Mouse (Mus musculus): Measurements from ENCODE around the gene Dtx3. TPM values are rescaled to one million over a fixed set of nuclear protein-coding genes. Genes with fewer than 3 reads are reported as not detected.

Dtx3 gene
- total RNA-seq (2014; rRNA removed; ENCODE audit: low replicate concordance), result 44.4 and 64.1 TPM in 2 replicates
- polyA plus RNA-seq (2015; fragmentation: Nextera tagmentation; extraction: Ambion mirVana), result 28.8 and 30.0 TPM in 2 replicates

DNA sequence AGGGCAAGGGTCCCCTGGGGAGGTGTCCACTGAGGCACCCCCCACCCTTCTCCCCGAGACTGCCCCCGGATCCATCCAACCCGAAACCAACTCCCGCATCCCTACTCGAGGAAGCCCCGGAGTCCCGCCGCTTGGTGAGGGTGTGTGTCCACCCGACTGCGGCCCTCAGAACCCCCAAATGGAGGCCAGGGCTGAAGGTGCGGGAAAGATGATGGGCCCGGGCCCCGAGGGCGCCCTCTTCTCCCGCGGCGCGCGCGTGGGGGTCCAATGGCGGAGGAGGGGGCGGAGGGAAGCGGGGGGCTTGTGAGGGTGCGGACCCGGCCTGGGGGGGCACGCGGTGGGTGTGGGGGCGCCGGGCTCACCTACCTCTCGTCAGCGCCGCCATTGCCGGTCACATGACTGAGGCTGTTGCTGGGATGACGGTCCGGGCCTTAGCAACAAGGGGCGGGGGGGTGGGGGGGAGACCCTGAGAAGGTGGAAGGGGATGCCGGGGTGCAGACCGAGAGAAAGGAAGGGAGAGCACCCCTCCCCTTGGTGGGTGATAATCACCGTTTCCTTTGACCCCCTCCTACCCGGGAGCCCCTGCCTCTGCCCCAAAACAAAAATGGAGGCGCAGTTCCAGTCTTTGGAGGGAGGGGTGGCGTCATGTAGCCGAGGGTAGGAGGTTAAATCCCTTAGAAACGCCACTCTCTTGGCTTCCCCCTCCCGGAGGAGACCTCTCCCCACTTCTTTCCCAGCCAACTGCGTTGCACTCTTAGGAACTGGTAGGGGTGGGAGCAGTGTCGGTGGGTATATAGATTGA is at the start of gene Dtx3:
Gene Dtx3 (minus strand): TSS at position 401 of the 802 bp plus-strand sequence.
- Histone ChIP-seq H3K4me3 (ENCODE audit: low read depth, low read length) (peak within 1 kb of the TSS; percentile 98), H3K4me2 (ENCODE audit: low read depth, low read length) (peak within 1 kb of the TSS; percentile 99), H3K9ac (replicated peaks; ENCODE audit: low read depth, low read length) (peak within 1 kb of the TSS; percentile 86), H3K4me1 (ENCODE audit: control insufficient read depth, insufficient read depth) (peaks cover 14% of the 10 kb centered on the region), H3K36me3 (replicated peaks; ENCODE audit: control insufficient read depth, insufficient read depth, low read length) (peaks cover 21% of the 10 kb centered on the region), H3K27me3 (ENCODE audit: control insufficient read depth, insufficient read depth, low read length) (no peaks in the 10 kb centered on the region), H3K9me3 (replicated peaks; ENCODE audit: control insufficient read depth, low read length) (no peaks in the 10 kb centered on the region), H3K27ac (ENCODE audit: low read depth) (peak within 1 kb of the TSS; percentile 94)
- WGBS, result under 1% methylated on average over 42 of the region's 47 CpGs
- no peak for TF ChIP-seq CTCF (IDR thresholded peaks at IDR 0.05; ENCODE audit: low read depth)
- no peak for TF ChIP-seq EP300 (IDR thresholded peaks at IDR 0.05; ENCODE audit: low read depth)
- DNase-seq (ENCODE audit: low spot score), result peak; percentile 45
- ATAC-seq (ENCODE audit: insufficient read depth, low read depth), result peak; percentile 52

- TF ChIP-seq EP300 (IDR thresholded peaks at IDR 0.05; ENCODE audit: low read depth), result no peak
- peaks cover 20% of the 10 kb centered on the region; the same call in 1 of the 2 replicates for H3K27me3 ChIP-seq (ENCODE audit: control insufficient read depth, insufficient read depth, low read length)
Observed at GRCm38 (mm10) chr10:127238241-127238824, 42.8 kb upstream of the Dtx3 start.

GRCm38 (mm10) chr10:127236541-127236940 is 41.0 kb upstream of the Dtx3 start:
- H3K9me3 ChIP-seq (replicated peaks; ENCODE audit: control insufficient read depth, low read length), result no peaks in the 10 kb centered on the region
- H3K4me2 ChIP-seq (ENCODE audit: low read depth, low read length), result no peak overlapping the region
- no peak overlapping the region for H3K4me3 ChIP-seq (ENCODE audit: low read depth, low read length)
- no peak for TF ChIP-seq CTCF (IDR thresholded peaks at IDR 0.05; ENCODE audit: low read depth)
- no peak for TF ChIP-seq EP300 (IDR thresholded peaks at IDR 0.05; ENCODE audit: low read depth)
- DNase-seq (ENCODE audit: low spot score), result no peak
- peaks cover 20% of the 10 kb centered on the region; the same call in 1 of the 2 replicates for H3K27me3 ChIP-seq (ENCODE audit: control insufficient read depth, insufficient read depth, low read length)
- H3K27ac ChIP-seq (ENCODE audit: low read depth), result no peak overlapping the region
- H3K9ac ChIP-seq (replicated peaks; ENCODE audit: low read depth, low read length), result no peak overlapping the region
- no peaks in the 10 kb centered on the region for H3K4me1 ChIP-seq (ENCODE audit: control insufficient read depth, insufficient read depth)
- ATAC-seq (ENCODE audit: insufficient read depth, low read depth), result no peak
- WGBS, result 49% methylated on average over 9 of the region's 9 CpGs
- H3K36me3 ChIP-seq (replicated peaks; ENCODE audit: control insufficient read depth, insufficient read depth, low read length), result no peaks in the 10 kb centered on the region

More at GRCm38 (mm10) chr10:127238241-127238824, 42.8 kb upstream of the Dtx3 start:
- 68% methylated on average over 18 of the region's 18 CpGs for WGBS
- no peak overlapping the region for H3K27ac ChIP-seq (ENCODE audit: low read depth)
- H3K9me3 ChIP-seq (replicated peaks; ENCODE audit: control insufficient read depth, low read length), result no peaks in the 10 kb centered on the region
- no peak overlapping the region for H3K9ac ChIP-seq (replicated peaks; ENCODE audit: low read depth, low read length)
- H3K4me2 ChIP-seq (ENCODE audit: low read depth, low read length), result no peak overlapping the region
- H3K4me1 ChIP-seq (ENCODE audit: control insufficient read depth, insufficient read depth), result no peaks in the 10 kb centered on the region
- DNase-seq (ENCODE audit: low spot score) (no peak), ATAC-seq (ENCODE audit: insufficient read depth, low read depth) (no peak)
- no peaks in the 10 kb centered on the region for H3K36me3 ChIP-seq (replicated peaks; ENCODE audit: control insufficient read depth, insufficient read depth, low read length)
- H3K4me3 ChIP-seq (ENCODE audit: low read depth, low read length), result no peak overlapping the region

DNA sequence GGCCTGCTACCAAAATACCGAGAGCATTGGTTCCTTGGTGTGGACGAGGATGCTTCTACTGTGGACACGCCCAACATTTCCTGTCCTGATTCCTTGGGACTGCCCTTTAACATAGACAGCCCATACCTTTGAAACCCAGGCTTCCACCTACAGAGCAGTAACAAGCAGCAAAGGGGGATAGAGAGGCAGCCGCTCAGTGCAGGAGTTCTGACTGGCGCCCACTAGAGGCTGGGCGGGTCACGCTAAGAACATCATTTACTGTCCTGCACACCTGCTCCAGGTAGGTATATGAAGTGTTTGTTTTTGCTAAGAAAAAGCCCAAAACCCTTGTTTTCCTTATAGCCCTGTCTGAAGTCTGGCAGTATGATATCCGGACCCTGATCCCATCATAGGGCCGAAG is 37.6 kb upstream of the Dtx3 start:
- Histone ChIP-seq H3K4me1 (ENCODE audit: control insufficient read depth, insufficient read depth) (no peaks in the 10 kb centered on the region), H3K36me3 (replicated peaks; ENCODE audit: control insufficient read depth, insufficient read depth, low read length) (no peaks in the 10 kb centered on the region), H3K4me2 (ENCODE audit: low read depth, low read length) (no peak overlapping the region), H3K9ac (replicated peaks; ENCODE audit: low read depth, low read length) (no peak overlapping the region), H3K4me3 (ENCODE audit: low read depth, low read length) (no peak overlapping the region), H3K27me3 (ENCODE audit: control insufficient read depth, insufficient read depth, low read length) (peaks cover 21% of the 10 kb centered on the region; the same call in 1 of the 2 replicates), H3K27ac (ENCODE audit: low read depth) (no peak overlapping the region), H3K9me3 (replicated peaks; ENCODE audit: control insufficient read depth, low read length) (no peaks in the 10 kb centered on the region)
- 74% methylated on average over 9 of the region's 9 CpGs for WGBS
- ATAC-seq (ENCODE audit: insufficient read depth, low read depth), result no peak
- DNase-seq (ENCODE audit: low spot score), result no peak
- TF ChIP-seq EP300 (IDR thresholded peaks at IDR 0.05; ENCODE audit: low read depth), result no peak
- TF ChIP-seq CTCF (IDR thresholded peaks at IDR 0.05; ENCODE audit: low read depth), result no peak

DNA sequence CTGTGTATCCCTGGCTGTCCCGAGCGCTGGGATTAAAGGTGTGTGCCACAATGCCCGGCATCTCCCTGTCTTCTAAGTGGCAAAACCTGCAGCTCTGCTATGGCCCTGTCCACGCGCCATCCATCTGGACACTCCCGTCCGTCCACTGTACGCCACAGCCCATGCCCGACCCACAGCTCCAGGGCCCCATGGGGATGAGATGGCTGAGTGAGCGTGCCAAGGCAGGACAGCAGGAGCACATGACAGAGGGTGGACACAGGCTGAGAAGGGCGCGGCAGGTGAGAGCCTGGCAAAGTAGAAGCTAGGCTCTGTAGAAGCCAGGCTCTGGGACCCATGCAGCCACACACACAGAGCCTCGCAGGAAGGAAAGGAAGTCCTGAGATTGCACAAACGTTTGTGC is 36.2 kb upstream of the Dtx3 start:
- Histone ChIP-seq H3K27me3 (ENCODE audit: control insufficient read depth, insufficient read depth, low read length) (peaks cover 21% of the 10 kb centered on the region; the same call in 1 of the 2 replicates), H3K36me3 (replicated peaks; ENCODE audit: control insufficient read depth, insufficient read depth, low read length) (no peaks in the 10 kb centered on the region), H3K4me1 (ENCODE audit: control insufficient read depth, insufficient read depth) (no peaks in the 10 kb centered on the region), H3K4me2 (ENCODE audit: low read depth, low read length) (no peak overlapping the region), H3K27ac (ENCODE audit: low read depth) (no peak overlapping the region), H3K9ac (replicated peaks; ENCODE audit: low read depth, low read length) (no peak overlapping the region), H3K9me3 (replicated peaks; ENCODE audit: control insufficient read depth, low read length) (no peaks in the 10 kb centered on the region), H3K4me3 (ENCODE audit: low read depth, low read length) (no peak overlapping the region)
- DNase-seq (ENCODE audit: low spot score) (no peak), ATAC-seq (ENCODE audit: insufficient read depth, low read depth) (no peak)
- WGBS, result 74% methylated on average over 14 of the region's 14 CpGs
- TF ChIP-seq CTCF (IDR thresholded peaks at IDR 0.05; ENCODE audit: low read depth) (no peak), EP300 (IDR thresholded peaks at IDR 0.05; ENCODE audit: low read depth) (no peak)

All from heart, postnatal 0 days (tissue).